Mouse (Mus musculus): ENCODE data around the gene Adamtsl5.

DNA sequence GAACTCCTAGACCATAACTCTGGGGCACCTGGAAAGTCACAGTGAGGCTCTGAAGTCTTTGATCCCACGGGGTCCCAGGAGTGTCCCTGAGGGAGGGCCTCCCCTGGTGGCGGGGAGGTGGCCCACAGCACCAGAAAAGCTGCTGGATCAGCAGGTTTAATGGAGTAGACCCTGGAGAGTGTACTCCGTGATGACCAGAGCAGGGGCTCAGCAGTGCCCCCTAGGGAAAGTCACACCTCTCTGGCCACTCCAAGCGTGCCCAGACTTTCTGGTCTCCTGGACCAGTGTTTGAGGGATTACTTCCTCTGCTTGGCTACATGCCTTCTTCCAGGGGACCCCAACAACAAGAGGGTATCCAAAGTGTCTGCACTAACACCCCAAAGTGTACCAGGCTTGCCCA is 35.2 kb upstream of the Adamtsl5 start:
- 0 out of 2 replicates have a peak, but pooled peaks have one; percentile 3 for TF ChIP-seq CTCF (IDR thresholded peaks at IDR 0.05; ENCODE audit: low read depth, low read length)
- TF ChIP-seq GATA2 (IDR thresholded peaks at IDR 0.05; ENCODE audit: borderline replicate concordance, low read depth, low read length): no peak
- TF ChIP-seq GATA1 (IDR thresholded peaks at IDR 0.05; ENCODE audit: borderline replicate concordance, low read length): no peak
